ENCODE assay signal across 8 mouse cellular contexts in the genomic region with DNA sequence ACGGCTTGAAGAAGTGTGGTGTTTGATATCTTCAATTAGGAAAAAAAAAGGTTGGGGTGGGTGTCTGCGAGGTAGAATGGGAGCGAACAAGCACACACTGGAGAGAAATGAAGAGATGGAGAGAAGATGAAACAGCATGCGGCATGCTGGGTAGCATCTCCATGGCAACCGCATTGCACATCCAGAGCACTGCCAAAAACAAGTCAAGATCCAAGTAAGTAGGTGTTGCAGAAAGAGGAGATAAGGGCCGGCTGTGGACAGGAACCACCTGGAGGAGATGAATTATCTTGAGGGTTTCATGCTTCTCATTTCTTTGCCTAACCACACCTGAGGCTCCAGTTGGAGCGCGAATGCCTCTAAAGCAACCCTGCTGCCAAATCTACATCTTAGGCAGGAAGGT.
A peak's percentile ranks its signal among the peaks of the same experiment; 100 is the strongest.
DNase-seq lines count a peak whose midpoint lies in the region.
"Had no signal": no experiment of that assay in that cellular context is flagged by ENCODE, and none has a peak within 500 bp of the region (broad histone marks: within the 10 kb centered on the region; RNA-seq: fewer than 3 reads in every experiment).

No protein-coding gene starts in this region.

- intact Hi-C loops in left cerebral cortex, postnatal 10 days (cut with DNase I) = no loop called here

- DNase-seq in layer of hippocampus, adult 18-20 months (ENCODE audit: low spot score in 2 of 2) = peak; percentile 70 to 86
- DNase-seq in layer of hippocampus, postnatal 10 days (ENCODE audit: low spot score in 2 of 2) = no peak
- DNase-seq in frontal cortex, postnatal 14 days (ENCODE audit: low spot score in 2 of 2) = peak; percentile 56 to 73
- DNase-seq in left cerebral cortex, postnatal 10 days (ENCODE audit: extremely low spot score in 1 of 2, low spot score in 2 of 2) = peak; percentile 47 to 72
- peak; percentile 81 to 92 for DNase-seq in right cerebral cortex, postnatal 10 days (ENCODE audit: low spot score in 2 of 2)
- DNase-seq in heart, adult 9 months (ENCODE audit: low spot score in 2 of 2) = no peak
- DNase-seq in adrenal gland, adult 8-10 months = no peak
- DNase-seq: kidney, postnatal 4 days had no signal

Comparison
In these comparisons a context has a peak if more than half of its experiments do, and no peak if none do; other contexts are left out.
1. DNase-seq: peak in layer of hippocampus, adult 18-20 months (2 of 2), frontal cortex, postnatal 14 days (2 of 2), left cerebral cortex, postnatal 10 days (2 of 2) and right cerebral cortex, postnatal 10 days (2 of 2); none in layer of hippocampus, postnatal 10 days (0 of 2), heart, adult 9 months (0 of 2) and adrenal gland, adult 8-10 months (single experiment).